Mouse (Mus musculus): ENCODE measurements around the gene 4930402F06Rik. TPM values are rescaled to one million over a fixed set of nuclear protein-coding genes. Genes with fewer than 3 reads are reported as not detected.

The 4930402F06Rik gene
- polyA plus RNA-seq, 1 experiment: not detected

DNA sequence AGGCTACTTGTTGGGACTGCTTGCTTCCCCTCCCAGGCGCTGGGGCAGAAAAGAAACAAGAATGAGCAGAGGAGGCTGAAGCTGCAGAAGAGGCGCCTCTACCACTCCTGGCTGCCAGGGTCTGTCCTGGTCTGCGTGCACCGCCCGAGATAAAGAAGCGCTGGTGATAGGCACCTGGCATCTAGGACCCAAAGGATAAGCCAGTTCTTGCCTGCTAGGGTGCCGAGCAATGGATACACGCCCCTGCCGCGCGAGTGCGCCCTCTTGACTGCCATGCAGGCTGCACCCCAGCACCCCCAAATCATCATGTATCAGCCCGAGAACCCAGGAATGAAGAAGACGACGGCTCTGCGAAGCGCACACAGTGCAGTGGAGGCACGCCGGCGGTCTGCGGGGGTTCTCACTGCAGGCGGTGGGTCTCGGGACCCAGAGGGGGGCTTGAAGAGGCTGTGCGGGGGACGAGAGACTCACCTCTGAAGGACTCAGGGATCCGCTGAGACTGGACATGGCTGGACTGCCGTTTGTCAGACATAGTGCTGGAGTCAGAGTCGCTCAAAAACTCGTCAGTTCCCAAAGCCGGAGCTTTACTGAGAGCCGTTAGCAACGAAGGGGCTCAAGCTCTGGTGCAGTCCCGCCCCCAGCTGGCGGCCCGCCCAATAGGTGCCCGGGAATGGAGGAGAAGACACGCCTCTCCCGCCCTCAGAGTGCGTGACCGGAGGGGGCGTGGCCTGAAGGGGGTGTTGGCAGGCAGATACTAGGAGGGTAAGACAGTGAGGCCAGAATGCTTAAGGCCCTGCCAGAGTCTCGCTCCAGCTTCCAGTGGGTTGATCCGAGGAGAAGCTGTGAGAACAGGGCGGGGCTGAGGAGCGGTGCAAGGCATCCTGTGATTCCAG is 60.3 kb downstream of the 4930402F06Rik start, which contains the start of gene Stom:
TSS of gene Stom (minus strand) at position 589 of the 893 bp plus-strand sequence.
- Histone ChIP-seq H3K27me3 (ENCODE audit: control insufficient read depth, insufficient read depth, low read length, poor library complexity, severe bottlenecking) (no peaks in the 10 kb centered on the region), H3K4me3 (ENCODE audit: low read depth, low read length) (peak within 1 kb of the TSS; percentile 87), H3K36me3 (ENCODE audit: control insufficient read depth, insufficient read depth, low read length, poor library complexity, severe bottlenecking) (no peaks in the 10 kb centered on the region), H3K9ac (ENCODE audit: low read depth, poor library complexity, severe bottlenecking) (peak within 1 kb of the TSS; percentile 45), H3K27ac (ENCODE audit: insufficient read depth, low read length) (no peak within 1 kb of the TSS), H3K4me1 (ENCODE audit: control insufficient read depth, insufficient read depth, low read length) (no peaks in the 10 kb centered on the region), H3K9me3 (replicated peaks; ENCODE audit: control insufficient read depth, insufficient read depth, low read length, poor library complexity, severe bottlenecking) (no peaks in the 10 kb centered on the region)
- TF ChIP-seq CTCF (IDR thresholded peaks at IDR 0.05; ENCODE audit: low read depth, low read length) (no peak), POLR2A (IDR thresholded peaks at IDR 0.05; ENCODE audit: insufficient read depth, low read length) (peak; percentile 32), EP300 (IDR thresholded peaks at IDR 0.05; ENCODE audit: insufficient read depth, low read depth, low read length) (0 out of 2 replicates have a peak, but pooled peaks have one; percentile 45)

DNA sequence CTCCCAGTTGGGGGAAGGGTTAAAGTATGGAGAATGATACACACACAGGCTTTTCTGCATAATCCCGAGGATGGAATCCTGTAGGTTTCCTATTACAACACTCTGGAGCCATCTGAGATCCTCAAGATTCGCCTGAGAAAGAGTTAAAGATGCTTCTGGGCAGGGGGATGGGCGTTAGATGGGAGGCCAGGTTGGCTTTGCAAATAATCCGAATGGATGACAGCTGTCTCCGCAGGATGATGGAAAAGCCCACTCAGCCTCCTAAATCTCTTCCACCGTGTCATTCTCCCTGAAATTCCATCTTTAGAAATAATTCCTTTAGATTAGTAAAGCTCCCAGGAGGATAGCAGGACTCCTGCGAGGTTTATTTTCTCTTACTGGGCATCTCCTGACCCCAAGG is 61.4 kb downstream of the 4930402F06Rik start:
- TF ChIP-seq CTCF (IDR thresholded peaks at IDR 0.05; ENCODE audit: low read depth, low read length) (no peak), POLR2A (IDR thresholded peaks at IDR 0.05; ENCODE audit: insufficient read depth, low read length) (no peak), EP300 (IDR thresholded peaks at IDR 0.05; ENCODE audit: insufficient read depth, low read depth, low read length) (no peak)
- Histone ChIP-seq H3K9ac (ENCODE audit: low read depth, poor library complexity, severe bottlenecking) (no peak overlapping the region), H3K9me3 (replicated peaks; ENCODE audit: control insufficient read depth, insufficient read depth, low read length, poor library complexity, severe bottlenecking) (no peaks in the 10 kb centered on the region), H3K4me1 (ENCODE audit: control insufficient read depth, insufficient read depth, low read length) (no peaks in the 10 kb centered on the region), H3K27ac (ENCODE audit: insufficient read depth, low read length) (no peak overlapping the region), H3K27me3 (ENCODE audit: control insufficient read depth, insufficient read depth, low read length, poor library complexity, severe bottlenecking) (no peaks in the 10 kb centered on the region), H3K36me3 (ENCODE audit: control insufficient read depth, insufficient read depth, low read length, poor library complexity, severe bottlenecking) (no peaks in the 10 kb centered on the region), H3K4me3 (ENCODE audit: low read depth, low read length) (no peak overlapping the region)

DNA sequence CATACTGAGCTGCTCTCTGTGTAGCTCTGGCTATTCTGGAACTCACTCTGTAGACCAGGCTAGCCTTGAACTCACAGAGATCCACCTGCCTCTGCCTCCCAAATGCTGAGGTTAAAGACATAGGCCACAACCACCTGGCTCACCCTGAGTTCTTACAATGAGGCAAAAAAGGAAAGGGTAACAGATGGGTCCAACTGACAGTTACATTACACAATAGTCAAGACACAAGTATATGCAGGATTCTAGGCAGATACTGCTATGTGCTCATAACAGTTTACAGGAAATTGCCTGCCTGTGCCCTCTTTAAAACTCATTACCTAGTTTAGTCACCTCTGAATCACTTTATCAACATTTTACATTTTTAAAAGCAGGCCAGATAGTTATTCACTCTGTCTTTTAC is 63.3 kb downstream of the 4930402F06Rik start:
- Histone ChIP-seq H3K27me3 (ENCODE audit: control insufficient read depth, insufficient read depth, low read length, poor library complexity, severe bottlenecking) (no peaks in the 10 kb centered on the region), H3K9ac (ENCODE audit: low read depth, poor library complexity, severe bottlenecking) (no peak overlapping the region), H3K4me3 (ENCODE audit: low read depth, low read length) (no peak overlapping the region), H3K4me1 (ENCODE audit: control insufficient read depth, insufficient read depth, low read length) (no peaks in the 10 kb centered on the region), H3K27ac (ENCODE audit: insufficient read depth, low read length) (no peak overlapping the region), H3K36me3 (ENCODE audit: control insufficient read depth, insufficient read depth, low read length, poor library complexity, severe bottlenecking) (no peaks in the 10 kb centered on the region), H3K9me3 (replicated peaks; ENCODE audit: control insufficient read depth, insufficient read depth, low read length, poor library complexity, severe bottlenecking) (no peaks in the 10 kb centered on the region)
- TF ChIP-seq CTCF (IDR thresholded peaks at IDR 0.05; ENCODE audit: low read depth, low read length) (no peak), POLR2A (IDR thresholded peaks at IDR 0.05; ENCODE audit: insufficient read depth, low read length) (no peak), EP300 (IDR thresholded peaks at IDR 0.05; ENCODE audit: insufficient read depth, low read depth, low read length) (no peak)

DNA sequence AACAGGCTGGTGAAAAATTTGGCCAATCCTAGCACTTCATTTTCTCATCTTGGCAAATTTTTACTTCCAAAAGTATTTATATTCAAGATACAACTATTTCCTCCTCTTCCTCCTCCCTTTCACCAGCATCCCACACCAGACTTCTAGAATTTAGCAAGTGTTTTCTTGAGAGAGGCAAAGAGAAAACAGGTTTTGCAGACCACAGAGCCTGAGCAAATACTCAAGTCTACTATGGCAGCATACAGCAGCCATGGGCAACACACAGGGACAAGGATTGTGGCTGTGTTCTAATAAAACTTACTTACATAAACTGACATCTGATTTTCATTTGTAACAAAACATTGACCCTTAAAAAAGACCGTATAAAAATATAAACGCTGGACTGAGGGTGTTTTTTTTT is 65.8 kb downstream of the 4930402F06Rik start:
- Histone ChIP-seq H3K36me3 (ENCODE audit: control insufficient read depth, insufficient read depth, low read length, poor library complexity, severe bottlenecking) (no peaks in the 10 kb centered on the region), H3K27me3 (ENCODE audit: control insufficient read depth, insufficient read depth, low read length, poor library complexity, severe bottlenecking) (no peaks in the 10 kb centered on the region), H3K9me3 (replicated peaks; ENCODE audit: control insufficient read depth, insufficient read depth, low read length, poor library complexity, severe bottlenecking) (no peaks in the 10 kb centered on the region), H3K4me1 (ENCODE audit: control insufficient read depth, insufficient read depth, low read length) (no peaks in the 10 kb centered on the region), H3K27ac (ENCODE audit: insufficient read depth, low read length) (no peak overlapping the region), H3K4me3 (ENCODE audit: low read depth, low read length) (no peak overlapping the region), H3K9ac (ENCODE audit: low read depth, poor library complexity, severe bottlenecking) (no peak overlapping the region)
- no peak for TF ChIP-seq EP300 (IDR thresholded peaks at IDR 0.05; ENCODE audit: insufficient read depth, low read depth, low read length)
- TF ChIP-seq CTCF (IDR thresholded peaks at IDR 0.05; ENCODE audit: low read depth, low read length): no peak
- no peak for TF ChIP-seq POLR2A (IDR thresholded peaks at IDR 0.05; ENCODE audit: insufficient read depth, low read length)

DNA sequence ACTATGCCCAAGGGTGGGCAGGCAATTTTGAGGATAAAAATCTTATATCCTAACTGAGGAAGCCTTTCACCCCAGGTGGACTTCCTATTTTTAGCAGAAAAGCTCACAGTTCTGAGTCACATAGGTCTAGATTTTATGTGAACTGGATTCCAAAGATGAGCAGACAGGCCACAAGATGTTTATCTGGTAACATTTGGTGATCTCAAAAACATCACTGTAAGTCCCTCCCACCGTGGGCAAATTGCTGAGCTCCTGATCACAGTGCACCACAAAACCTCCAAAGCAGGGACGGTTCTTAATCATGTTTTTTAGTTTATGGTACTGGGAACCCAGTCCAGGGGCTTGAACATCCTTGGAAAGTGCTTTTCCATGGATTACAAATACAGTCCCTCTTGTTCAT is 67.9 kb downstream of the 4930402F06Rik start:
- H3K27ac ChIP-seq (ENCODE audit: insufficient read depth, low read length): no peak overlapping the region

More for the DNA sequence above, 67.9 kb downstream of the 4930402F06Rik start:
- Histone ChIP-seq H3K4me1 (ENCODE audit: control insufficient read depth, insufficient read depth, low read length) (no peaks in the 10 kb centered on the region), H3K9me3 (replicated peaks; ENCODE audit: control insufficient read depth, insufficient read depth, low read length, poor library complexity, severe bottlenecking) (no peaks in the 10 kb centered on the region), H3K36me3 (ENCODE audit: control insufficient read depth, insufficient read depth, low read length, poor library complexity, severe bottlenecking) (no peaks in the 10 kb centered on the region), H3K27me3 (ENCODE audit: control insufficient read depth, insufficient read depth, low read length, poor library complexity, severe bottlenecking) (no peaks in the 10 kb centered on the region), H3K9ac (ENCODE audit: low read depth, poor library complexity, severe bottlenecking) (no peak overlapping the region), H3K4me3 (ENCODE audit: low read depth, low read length) (no peak overlapping the region)
- TF ChIP-seq EP300 (IDR thresholded peaks at IDR 0.05; ENCODE audit: insufficient read depth, low read depth, low read length) (no peak), POLR2A (IDR thresholded peaks at IDR 0.05; ENCODE audit: insufficient read depth, low read length) (no peak), CTCF (IDR thresholded peaks at IDR 0.05; ENCODE audit: low read depth, low read length) (no peak)

Measured in ES-Bruce4 (cell line).